Mouse (Mus musculus) C2C12 (cell line): ENCODE measurements at regions not wholly inside any gene's neighbourhood (a gene's known extent, or its start where the extent isn't known, plus 50 kb on each side); places are given as distances from the start of the nearest gene placed in this dataset.
A peak's percentile ranks its signal among the peaks of the same experiment; 100 is the strongest.

Source experiments
- H3K27me3 ChIP-seq: one replicate; pipeline ENCODE4 v1.6.1; 2011; ENCODE audit not compliant: control insufficient read depth, insufficient read depth, insufficient read length
- H3K36me3 ChIP-seq: one replicate; pipeline ENCODE4 v1.6.1; 2011; ENCODE audit not compliant: control insufficient read depth, insufficient read depth
- H3K4me3 ChIP-seq: one replicate; pipeline ENCODE4 v1.5.1; 2011; ENCODE audit warnings: mild to moderate bottlenecking, control low read depth; ENCODE audit not compliant: poor library complexity, insufficient read depth, severe bottlenecking
- H3K79me2 ChIP-seq: one replicate; pipeline ENCODE4 v1.6.1; 2011; ENCODE audit not compliant: control insufficient read depth, insufficient read depth
- H3K79me3 ChIP-seq: one replicate; pipeline ENCODE4 v1.6.1; 2011; ENCODE audit warnings: low read depth, control low read depth
- H3ac ChIP-seq: one replicate; pipeline ENCODE3; 2011; ENCODE audit warnings: low read depth; ENCODE audit not compliant: control insufficient read depth, insufficient read length
- CEBPB ChIP-seq: IDR thresholded peaks from one replicate; pipeline ENCODE4 v1.6.1; 2011; ENCODE audit warnings: low read depth, mild to moderate bottlenecking, control low read depth, moderate library complexity
- CTCF ChIP-seq: IDR thresholded peaks from one replicate; pipeline ENCODE4 v1.5.1; 2011; ENCODE audit not compliant: control insufficient read depth, insufficient read depth, insufficient read length
- FOSL1 ChIP-seq: IDR thresholded peaks from one replicate; pipeline ENCODE4 v1.8.0; 2011; ENCODE audit warnings: mild to moderate bottlenecking, low read length; ENCODE audit not compliant: poor library complexity, insufficient read depth, severe bottlenecking
- MAX ChIP-seq: IDR thresholded peaks from one replicate; pipeline ENCODE4 v1.6.1; 2011; ENCODE audit warnings: mild to moderate bottlenecking, control low read depth
- MYOD1 ChIP-seq: IDR thresholded peaks from one replicate; pipeline ENCODE4 v1.6.1; 2011; ENCODE audit warnings: low read depth; ENCODE audit not compliant: control insufficient read depth, insufficient read length
- MYOG ChIP-seq: IDR thresholded peaks from one replicate; pipeline ENCODE4 v1.6.1; 2011; ENCODE audit not compliant: control insufficient read depth, insufficient read length; ENCODE audit errors: extremely low read depth
- USF1 ChIP-seq: IDR thresholded peaks from one replicate; pipeline ENCODE4 v1.6.1; 2011; ENCODE audit warnings: low read depth, mild to moderate bottlenecking, control low read depth, moderate library complexity

DNA sequence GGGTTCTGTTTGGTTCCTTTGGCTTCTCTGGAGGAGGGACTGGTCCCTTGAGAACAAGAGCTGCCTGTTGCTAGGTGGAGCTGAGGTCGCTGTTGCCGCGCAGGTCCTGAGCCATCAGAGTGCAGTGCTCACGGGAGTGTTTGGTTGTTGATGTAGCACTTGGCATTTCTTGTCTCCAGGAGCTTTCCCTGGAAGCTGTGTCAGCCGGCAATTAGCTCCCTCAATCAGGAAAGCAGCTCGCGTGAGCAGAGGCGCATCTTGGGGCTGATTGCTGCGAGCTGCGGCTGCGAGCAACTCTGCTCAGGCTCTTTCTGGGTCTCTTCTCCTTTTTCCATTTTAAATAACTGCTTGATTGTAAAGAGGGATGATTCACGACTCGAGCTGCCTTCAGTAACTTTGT lies 147.6 kb upstream of the Zc3h12a start:
- no peak overlapping the region for H3K4me3 ChIP-seq
- no peaks in the 10 kb centered on the region for H3K79me2 ChIP-seq
- H3K79me3 ChIP-seq, result no peaks in the 10 kb centered on the region
- H3K36me3 ChIP-seq, result no peaks in the 10 kb centered on the region
- no peak for TF ChIP-seq MYOG
- TF ChIP-seq FOSL1, result no peak
- TF ChIP-seq USF1, result no peak
- no peak for TF ChIP-seq CTCF
- H3ac ChIP-seq, result no peak overlapping the region
- H3K27me3 ChIP-seq, result peaks cover 52% of the 10 kb centered on the region

DNA sequence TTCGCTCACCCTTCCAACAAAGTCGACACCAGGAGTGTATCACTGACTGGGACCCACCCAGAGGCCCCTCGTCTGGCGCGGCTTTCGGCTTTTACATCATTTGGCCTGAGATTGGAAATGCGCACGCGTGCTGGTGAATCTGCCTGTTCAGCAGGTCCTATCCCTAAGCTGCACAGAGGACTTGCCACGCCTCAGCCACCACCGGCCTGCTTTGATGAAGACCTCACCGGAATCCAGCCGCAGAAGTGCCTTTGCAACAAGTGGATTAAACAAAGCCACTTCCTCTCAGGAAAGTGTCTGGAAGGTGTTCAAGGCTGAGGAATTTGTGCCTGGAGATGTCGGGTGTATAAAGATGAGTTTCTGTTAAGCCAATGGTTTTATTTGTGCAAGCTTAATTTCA lies 143.3 kb upstream of the Zc3h12a start:
- Histone ChIP-seq H3K79me3 (no peaks in the 10 kb centered on the region), H3K27me3 (peaks cover 49% of the 10 kb centered on the region), H3K79me2 (no peaks in the 10 kb centered on the region), H3ac (no peak overlapping the region), H3K36me3 (no peaks in the 10 kb centered on the region), H3K4me3 (no peak overlapping the region)
- TF ChIP-seq MYOG (no peak), MAX (no peak), CTCF (no peak), FOSL1 (no peak), CEBPB (no peak), USF1 (no peak), MYOD1 (no peak)

DNA sequence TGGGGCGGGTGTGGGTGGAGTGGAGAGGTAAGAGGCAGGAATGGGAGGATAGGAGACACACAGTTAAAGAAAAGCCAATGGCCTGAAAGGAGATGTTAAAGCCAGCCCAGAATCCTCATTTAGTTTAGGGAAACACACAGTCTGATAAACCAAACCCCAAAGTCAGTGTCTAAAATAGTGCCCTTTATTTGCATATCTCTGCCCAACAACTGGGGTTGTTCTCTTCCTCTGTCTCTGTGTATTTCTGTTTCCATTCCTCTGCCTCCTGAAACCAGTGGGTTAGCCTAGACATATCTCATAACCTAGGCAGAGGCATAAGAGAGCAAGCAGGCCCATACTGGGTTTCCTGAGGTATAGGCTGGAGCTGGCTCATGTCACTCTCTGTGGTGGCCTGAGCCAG lies 138.6 kb upstream of the Zc3h12a start:
- Histone ChIP-seq H3K79me2 (no peaks in the 10 kb centered on the region), H3K36me3 (no peaks in the 10 kb centered on the region), H3K27me3 (peaks cover 58% of the 10 kb centered on the region), H3K79me3 (no peaks in the 10 kb centered on the region), H3ac (no peak overlapping the region), H3K4me3 (no peak overlapping the region)
- TF ChIP-seq CTCF (no peak), FOSL1 (no peak), CEBPB (no peak), MYOG (no peak), MYOD1 (no peak), USF1 (no peak), MAX (no peak)

DNA sequence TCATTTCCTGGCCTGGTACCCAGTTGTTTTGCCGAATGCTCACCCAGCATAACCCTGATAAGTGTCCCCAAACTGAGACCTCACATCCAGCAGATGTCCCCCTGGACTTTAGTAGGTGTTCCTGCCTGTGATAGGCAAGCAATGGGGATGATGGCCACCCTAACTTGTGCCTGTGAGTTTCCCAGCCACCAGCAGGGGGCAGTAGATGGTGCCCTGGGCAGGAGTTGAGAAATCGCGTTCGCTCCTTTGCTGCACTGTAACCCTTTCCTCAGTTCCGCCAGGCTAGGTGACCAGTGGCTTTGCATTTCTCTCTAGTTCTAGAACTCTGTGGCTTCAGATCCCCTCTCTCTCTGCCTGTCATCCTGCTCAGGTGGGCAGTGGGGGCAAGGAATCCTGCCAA lies 137.9 kb upstream of the Zc3h12a start:
- Histone ChIP-seq H3K4me3 (no peak overlapping the region), H3K36me3 (no peaks in the 10 kb centered on the region), H3K27me3 (peaks cover 56% of the 10 kb centered on the region), H3ac (no peak overlapping the region), H3K79me2 (no peaks in the 10 kb centered on the region), H3K79me3 (no peaks in the 10 kb centered on the region)
- TF ChIP-seq USF1 (no peak), MAX (no peak), CTCF (peak; percentile 36), MYOD1 (no peak), CEBPB (no peak)

DNA sequence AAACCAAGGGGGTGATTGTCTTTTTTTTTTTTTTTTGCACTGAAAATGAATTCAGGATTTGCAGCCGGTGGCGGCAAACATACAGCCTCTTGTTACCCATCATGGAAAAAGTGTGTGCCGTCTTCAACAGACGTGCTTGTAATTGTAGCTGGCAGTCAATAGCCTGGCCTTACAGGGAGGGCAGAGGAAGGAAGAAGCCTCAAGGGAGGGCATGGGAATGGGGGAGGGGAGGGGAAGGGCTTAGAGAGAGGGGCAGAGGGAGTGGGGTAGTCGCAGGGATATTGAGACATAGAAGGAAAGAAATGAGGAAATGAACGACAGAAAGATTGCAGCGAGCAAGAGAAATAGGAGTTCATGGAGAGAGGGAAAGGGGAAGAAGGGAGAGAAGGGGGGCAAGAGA lies 137.4 kb upstream of the Zc3h12a start:
- no peak overlapping the region for H3K4me3 ChIP-seq
- no peaks in the 10 kb centered on the region for H3K79me2 ChIP-seq
- no peak overlapping the region for H3ac ChIP-seq
- no peaks in the 10 kb centered on the region for H3K79me3 ChIP-seq
- H3K27me3 ChIP-seq, result peaks cover 56% of the 10 kb centered on the region
- TF ChIP-seq MAX, result no peak
- no peak for TF ChIP-seq CEBPB
- TF ChIP-seq CTCF, result no peak
- TF ChIP-seq MYOD1, result no peak
- TF ChIP-seq USF1, result no peak
- no peaks in the 10 kb centered on the region for H3K36me3 ChIP-seq

DNA sequence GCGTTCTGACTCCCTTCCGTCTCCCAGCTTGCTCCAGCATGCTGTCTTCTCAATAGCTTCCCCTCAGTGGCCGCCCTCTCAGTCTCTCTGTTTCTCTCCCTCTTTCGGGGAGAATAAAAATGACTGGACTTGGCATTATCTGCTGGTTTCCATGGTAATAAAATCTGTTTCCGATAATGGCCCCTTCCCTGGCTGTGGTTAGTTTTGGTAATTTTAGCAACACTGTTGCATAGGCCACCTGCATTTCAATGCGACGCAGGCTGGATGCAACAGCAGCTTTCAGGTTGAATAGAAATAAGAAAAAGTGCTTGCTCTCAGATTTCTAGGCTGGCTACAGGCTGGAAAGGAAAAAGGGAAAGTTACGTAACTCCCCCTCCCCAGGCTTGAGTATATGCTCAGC lies 133.9 kb upstream of the Zc3h12a start:
- Histone ChIP-seq H3K79me3 (no peaks in the 10 kb centered on the region), H3ac (no peak overlapping the region), H3K36me3 (no peaks in the 10 kb centered on the region), H3K4me3 (no peak overlapping the region), H3K79me2 (no peaks in the 10 kb centered on the region), H3K27me3 (peaks cover 45% of the 10 kb centered on the region)
- no peak for TF ChIP-seq MYOG
- TF ChIP-seq FOSL1, result no peak
- TF ChIP-seq CEBPB, result no peak
- no peak for TF ChIP-seq MYOD1
- TF ChIP-seq CTCF, result no peak
- TF ChIP-seq MAX, result no peak
- TF ChIP-seq USF1, result no peak
